Mouse (Mus musculus): ENCODE results near the gene Adar. TPM values are rescaled to one million over a fixed set of nuclear protein-coding genes. Genes with fewer than 3 reads are reported as not detected.

Adar gene
- polyA plus RNA-seq, 1 experiment from 2014 or later, result 13.6 TPM

GRCm38 (mm10) chr3:89704064-89704463 is 10.8 kb upstream of the Adar start:
- H3K36me3 ChIP-seq, result no peaks in the 10 kb centered on the region
- no peaks in the 10 kb centered on the region for H3K9me3 ChIP-seq (replicated peaks)
- H3K27ac ChIP-seq (replicated peaks), result no peak overlapping the region
- DNase-seq (ENCODE audit: low spot score), result no peak
- no peaks in the 10 kb centered on the region for H3K27me3 ChIP-seq (ENCODE audit: low read depth, poor library complexity, severe bottlenecking)
- no peak overlapping the region for H3K4me3 ChIP-seq
- WGBS, result 80% methylated on average over 6 of the region's 6 CpGs
- no peaks in the 10 kb centered on the region for H3K4me1 ChIP-seq

GRCm38 (mm10) chr3:89715207-89715966 is 565 bp downstream of the Adar start:
- H3K36me3 ChIP-seq, result no peaks in the 10 kb centered on the region
- H3K4me3 ChIP-seq, result peak overlapping the region; percentile 99
- peak overlapping the region; percentile 90 for H3K27ac ChIP-seq (replicated peaks)
- 0 out of 2 replicates have a peak, but pooled peaks cover 3% of the 10 kb centered on the region for H3K9me3 ChIP-seq (replicated peaks)
- H3K4me1 ChIP-seq, result peaks cover 22% of the 10 kb centered on the region
- H3K27me3 ChIP-seq (ENCODE audit: low read depth, poor library complexity, severe bottlenecking), result no peaks in the 10 kb centered on the region
- 3% methylated on average over 59 of the region's 59 CpGs for WGBS
- DNase-seq (ENCODE audit: low spot score), result no peak

- H3K27ac ChIP-seq (replicated peaks), result no peak overlapping the region
- H3K36me3 ChIP-seq, result no peaks in the 10 kb centered on the region
- H3K4me1 ChIP-seq, result peaks cover 22% of the 10 kb centered on the region
- 74% methylated on average over 6 of the region's 6 CpGs for whole genome bisulfite sequencing
- no peaks in the 10 kb centered on the region for H3K27me3 ChIP-seq (ENCODE audit: low read depth, poor library complexity, severe bottlenecking)
- 0 out of 2 replicates have a peak, but pooled peaks cover 3% of the 10 kb centered on the region for H3K9me3 ChIP-seq (replicated peaks)
- peak overlapping the region; percentile 99 for H3K4me3 ChIP-seq
- DNase-seq (ENCODE audit: low spot score), result no peak
Measured at GRCm38 (mm10) chr3:89715967-89716256, 1.1 kb downstream of the Adar start.

- H3K4me3 ChIP-seq, result no peak overlapping the region
- H3K36me3 ChIP-seq, result no peaks in the 10 kb centered on the region
- 0 out of 2 replicates have a peak, but pooled peaks cover 3% of the 10 kb centered on the region for H3K4me1 ChIP-seq
Measured at GRCm38 (mm10) chr3:89722032-89722431, 7.2 kb downstream of the Adar start.

GRCm38 (mm10) chr3:89723400-89724084 is 8.7 kb downstream of the Adar start:
- 87% methylated on average over 7 of the region's 7 CpGs for WGBS
- H3K9me3 ChIP-seq (replicated peaks), result no peaks in the 10 kb centered on the region
- no peak for DNase-seq (ENCODE audit: low spot score)
- H3K36me3 ChIP-seq, result no peaks in the 10 kb centered on the region
- H3K27ac ChIP-seq (replicated peaks), result no peak overlapping the region
- H3K4me1 ChIP-seq, result 0 out of 2 replicates have a peak, but pooled peaks cover 3% of the 10 kb centered on the region
- H3K27me3 ChIP-seq (ENCODE audit: low read depth, poor library complexity, severe bottlenecking), result no peaks in the 10 kb centered on the region
- H3K4me3 ChIP-seq, result no peak overlapping the region

More at GRCm38 (mm10) chr3:89722032-89722431, 7.2 kb downstream of the Adar start:
- H3K27ac ChIP-seq (replicated peaks), result no peak overlapping the region
- DNase-seq (ENCODE audit: low spot score), result no peak
- no peaks in the 10 kb centered on the region for H3K9me3 ChIP-seq (replicated peaks)
- H3K27me3 ChIP-seq (ENCODE audit: low read depth, poor library complexity, severe bottlenecking), result no peaks in the 10 kb centered on the region

GRCm38 (mm10) chr3:89727028-89727427 is 12.2 kb downstream of the Adar start:
- no peak overlapping the region for H3K4me3 ChIP-seq
- DNase-seq (ENCODE audit: low spot score), result peak; percentile 33
- no peaks in the 10 kb centered on the region for H3K27me3 ChIP-seq (ENCODE audit: low read depth, poor library complexity, severe bottlenecking)
- 25% methylated on average over 4 of the region's 4 CpGs for WGBS
- H3K9me3 ChIP-seq (replicated peaks), result no peaks in the 10 kb centered on the region
- H3K36me3 ChIP-seq, result no peaks in the 10 kb centered on the region
- H3K27ac ChIP-seq (replicated peaks), result no peak overlapping the region
- peaks cover 22% of the 10 kb centered on the region for H3K4me1 ChIP-seq

- peaks cover 22% of the 10 kb centered on the region for H3K4me1 ChIP-seq
- no peaks in the 10 kb centered on the region for H3K9me3 ChIP-seq (replicated peaks)
- WGBS, result 80% methylated on average over 2 of the region's 2 CpGs
- H3K36me3 ChIP-seq, result no peaks in the 10 kb centered on the region
- DNase-seq (ENCODE audit: low spot score), result no peak
- no peaks in the 10 kb centered on the region for H3K27me3 ChIP-seq (ENCODE audit: low read depth, poor library complexity, severe bottlenecking)
- H3K27ac ChIP-seq (replicated peaks), result no peak overlapping the region
- no peak overlapping the region for H3K4me3 ChIP-seq
Measured at GRCm38 (mm10) chr3:89728848-89729247, 14.0 kb downstream of the Adar start.

GRCm38 (mm10) chr3:89730350-89731331 is 15.8 kb downstream of the Adar start:
- Histone ChIP-seq H3K9me3 (replicated peaks) (no peaks in the 10 kb centered on the region), H3K27me3 (ENCODE audit: low read depth, poor library complexity, severe bottlenecking) (no peaks in the 10 kb centered on the region), H3K4me1 (peaks cover 22% of the 10 kb centered on the region), H3K36me3 (peaks cover 6% of the 10 kb centered on the region), H3K27ac (replicated peaks) (peak overlapping the region; percentile 65), H3K4me3 (peak overlapping the region; percentile 60)
- 4% methylated on average over 32 of the region's 32 CpGs for WGBS
- peak; percentile 63 for DNase-seq (ENCODE audit: low spot score)

- no peak for DNase-seq (ENCODE audit: low spot score)
- 87% methylated on average over 4 of the region's 4 CpGs for WGBS
- H3K27me3 ChIP-seq (ENCODE audit: low read depth, poor library complexity, severe bottlenecking), result no peaks in the 10 kb centered on the region
Measured at GRCm38 (mm10) chr3:89732091-89732490, 17.3 kb downstream of the Adar start.

GRCm38 (mm10) chr3:89738509-89738908 is 23.7 kb downstream of the Adar start:
- H3K4me3 ChIP-seq, result no peak overlapping the region
- no peaks in the 10 kb centered on the region for H3K27me3 ChIP-seq (ENCODE audit: low read depth, poor library complexity, severe bottlenecking)
- H3K9me3 ChIP-seq (replicated peaks), result no peaks in the 10 kb centered on the region
- 92% methylated on average over 6 of the region's 6 CpGs for WGBS
- H3K4me1 ChIP-seq, result no peaks in the 10 kb centered on the region
- no peak for DNase-seq (ENCODE audit: low spot score)
- peaks cover 78% of the 10 kb centered on the region for H3K36me3 ChIP-seq
- no peak overlapping the region for H3K27ac ChIP-seq (replicated peaks)

More at GRCm38 (mm10) chr3:89732091-89732490, 17.3 kb downstream of the Adar start:
- Histone ChIP-seq H3K36me3 (peaks cover 20% of the 10 kb centered on the region), H3K9me3 (replicated peaks) (no peaks in the 10 kb centered on the region), H3K4me3 (no peak overlapping the region), H3K4me1 (peaks cover 22% of the 10 kb centered on the region), H3K27ac (replicated peaks) (no peak overlapping the region)

- Histone ChIP-seq H3K27ac (replicated peaks) (no peak overlapping the region), H3K4me1 (peaks cover 8% of the 10 kb centered on the region; the same call in 1 of the 2 replicates), H3K27me3 (ENCODE audit: low read depth, poor library complexity, severe bottlenecking) (no peaks in the 10 kb centered on the region), H3K4me3 (no peak overlapping the region), H3K9me3 (replicated peaks) (no peaks in the 10 kb centered on the region), H3K36me3 (peaks cover 53% of the 10 kb centered on the region)
- DNase-seq (ENCODE audit: low spot score), result no peak
- 90% methylated on average over 1 of the region's 1 CpGs for WGBS
Measured at GRCm38 (mm10) chr3:89752307-89752706, 37.5 kb downstream of the Adar start.

- H3K4me1 ChIP-seq, result peaks cover 16% of the 10 kb centered on the region; the same call in 1 of the 2 replicates
- no peak overlapping the region for H3K4me3 ChIP-seq
- H3K27me3 ChIP-seq (ENCODE audit: low read depth, poor library complexity, severe bottlenecking), result no peaks in the 10 kb centered on the region
- H3K9me3 ChIP-seq (replicated peaks), result no peaks in the 10 kb centered on the region
- no peak overlapping the region for H3K27ac ChIP-seq (replicated peaks)
- H3K36me3 ChIP-seq, result peaks cover 25% of the 10 kb centered on the region
- no peak for DNase-seq (ENCODE audit: low spot score)
- WGBS, result 76% methylated on average over 6 of the region's 6 CpGs
Measured at GRCm38 (mm10) chr3:89755283-89755682, 40.5 kb downstream of the Adar start.
